Mouse (Mus musculus): ENCODE measurements around the gene Sdf4. TPM values are rescaled to one million over a fixed set of nuclear protein-coding genes. Genes with fewer than 3 reads are reported as not detected.

The Sdf4 gene
- polyA plus RNA-seq, 1 experiment from 2014 or later = 137 TPM

- H3K4me3 ChIP-seq (ENCODE audit: low read depth, low read length) = no peak overlapping the region
- H3K27me3 ChIP-seq (ENCODE audit: control insufficient read depth, insufficient read depth, low read length) = no peaks in the 10 kb centered on the region
- H3K9me3 ChIP-seq (replicated peaks; ENCODE audit: control insufficient read depth, low read length) = no peaks in the 10 kb centered on the region
- no peaks in the 10 kb centered on the region for H3K4me1 ChIP-seq (ENCODE audit: control insufficient read depth, insufficient read depth, low read length)
- WGBS = 57% methylated on average over 5 of the region's 5 CpGs
- DNase-seq (ENCODE audit: low spot score) = no peak
- no peaks in the 10 kb centered on the region for H3K36me3 ChIP-seq (replicated peaks; ENCODE audit: control insufficient read depth, insufficient read depth, low read depth, low read length)
- no peak for ATAC-seq (replicated peaks; ENCODE audit: insufficient number of reproducible peaks, low FRiP score, low TSS enrichment, low read depth)
- no peak overlapping the region for H3K4me2 ChIP-seq (ENCODE audit: low read depth, low read length)
- no peak overlapping the region for H3K9ac ChIP-seq (replicated peaks; ENCODE audit: low read length)
- H3K27ac ChIP-seq (replicated peaks; ENCODE audit: low read depth, low read length) = no peak overlapping the region
These were observed 52.1 kb downstream of the Sdf4 start for GRCm38 (mm10) chr4:156044754-156045153.

GRCm38 (mm10) chr4:156049779-156050178, 57.1 kb downstream of the Sdf4 start:
- DNase-seq (ENCODE audit: low spot score) = no peak
- Histone ChIP-seq H3K27ac (replicated peaks; ENCODE audit: low read depth, low read length) (no peak overlapping the region), H3K36me3 (replicated peaks; ENCODE audit: control insufficient read depth, insufficient read depth, low read depth, low read length) (no peaks in the 10 kb centered on the region), H3K27me3 (ENCODE audit: control insufficient read depth, insufficient read depth, low read length) (no peaks in the 10 kb centered on the region), H3K9ac (replicated peaks; ENCODE audit: low read length) (no peak overlapping the region), H3K4me1 (ENCODE audit: control insufficient read depth, insufficient read depth, low read length) (no peaks in the 10 kb centered on the region), H3K4me3 (ENCODE audit: low read depth, low read length) (no peak overlapping the region), H3K4me2 (ENCODE audit: low read depth, low read length) (no peak overlapping the region), H3K9me3 (replicated peaks; ENCODE audit: control insufficient read depth, low read length) (no peaks in the 10 kb centered on the region)
- 82% methylated on average over 3 of the region's 3 CpGs for WGBS
- ATAC-seq (replicated peaks; ENCODE audit: insufficient number of reproducible peaks, low FRiP score, low TSS enrichment, low read depth) = no peak

- Histone ChIP-seq H3K36me3 (replicated peaks; ENCODE audit: control insufficient read depth, insufficient read depth, low read depth, low read length) (no peaks in the 10 kb centered on the region), H3K9me3 (replicated peaks; ENCODE audit: control insufficient read depth, low read length) (no peaks in the 10 kb centered on the region), H3K4me1 (ENCODE audit: control insufficient read depth, insufficient read depth, low read length) (no peaks in the 10 kb centered on the region), H3K27me3 (ENCODE audit: control insufficient read depth, insufficient read depth, low read length) (no peaks in the 10 kb centered on the region), H3K27ac (replicated peaks; ENCODE audit: low read depth, low read length) (no peak overlapping the region), H3K4me2 (ENCODE audit: low read depth, low read length) (no peak overlapping the region), H3K9ac (replicated peaks; ENCODE audit: low read length) (no peak overlapping the region), H3K4me3 (ENCODE audit: low read depth, low read length) (no peak overlapping the region)
- DNase-seq (ENCODE audit: low spot score) (no peak), ATAC-seq (replicated peaks; ENCODE audit: insufficient number of reproducible peaks, low FRiP score, low TSS enrichment, low read depth) (no peak)
- 77% methylated on average over 6 of the region's 6 CpGs for WGBS
These were observed 57.8 kb downstream of the Sdf4 start for GRCm38 (mm10) chr4:156050391-156050980.

- H3K4me3 ChIP-seq (ENCODE audit: low read depth, low read length) = no peak overlapping the region
- H3K9me3 ChIP-seq (replicated peaks; ENCODE audit: control insufficient read depth, low read length) = no peaks in the 10 kb centered on the region
- H3K36me3 ChIP-seq (replicated peaks; ENCODE audit: control insufficient read depth, insufficient read depth, low read depth, low read length) = no peaks in the 10 kb centered on the region
- DNase-seq (ENCODE audit: low spot score) = no peak
- H3K4me2 ChIP-seq (ENCODE audit: low read depth, low read length) = no peak overlapping the region
- H3K4me1 ChIP-seq (ENCODE audit: control insufficient read depth, insufficient read depth, low read length) = no peaks in the 10 kb centered on the region
- no peak overlapping the region for H3K9ac ChIP-seq (replicated peaks; ENCODE audit: low read length)
- no peaks in the 10 kb centered on the region for H3K27me3 ChIP-seq (ENCODE audit: control insufficient read depth, insufficient read depth, low read length)
- H3K27ac ChIP-seq (replicated peaks; ENCODE audit: low read depth, low read length) = no peak overlapping the region
- 78% methylated on average over 4 of the region's 4 CpGs for WGBS
- no peak for ATAC-seq (replicated peaks; ENCODE audit: insufficient number of reproducible peaks, low FRiP score, low TSS enrichment, low read depth)
These were observed 60.4 kb downstream of the Sdf4 start for GRCm38 (mm10) chr4:156053113-156053512.

GRCm38 (mm10) chr4:156054130-156054529, 61.5 kb downstream of the Sdf4 start:
- Histone ChIP-seq H3K27me3 (ENCODE audit: control insufficient read depth, insufficient read depth, low read length) (no peaks in the 10 kb centered on the region), H3K4me3 (ENCODE audit: low read depth, low read length) (no peak overlapping the region), H3K9me3 (replicated peaks; ENCODE audit: control insufficient read depth, low read length) (no peaks in the 10 kb centered on the region), H3K4me1 (ENCODE audit: control insufficient read depth, insufficient read depth, low read length) (no peaks in the 10 kb centered on the region), H3K9ac (replicated peaks; ENCODE audit: low read length) (no peak overlapping the region), H3K27ac (replicated peaks; ENCODE audit: low read depth, low read length) (no peak overlapping the region), H3K36me3 (replicated peaks; ENCODE audit: control insufficient read depth, insufficient read depth, low read depth, low read length) (no peaks in the 10 kb centered on the region), H3K4me2 (ENCODE audit: low read depth, low read length) (no peak overlapping the region)
- DNase-seq (ENCODE audit: low spot score) (no peak), ATAC-seq (replicated peaks; ENCODE audit: insufficient number of reproducible peaks, low FRiP score, low TSS enrichment, low read depth) (no peak)
- WGBS = 83% methylated on average over 4 of the region's 4 CpGs

GRCm38 (mm10) chr4:156054606-156055005, 61.9 kb downstream of the Sdf4 start:
- Histone ChIP-seq H3K9ac (replicated peaks; ENCODE audit: low read length) (no peak overlapping the region), H3K9me3 (replicated peaks; ENCODE audit: control insufficient read depth, low read length) (no peaks in the 10 kb centered on the region), H3K4me1 (ENCODE audit: control insufficient read depth, insufficient read depth, low read length) (no peaks in the 10 kb centered on the region), H3K36me3 (replicated peaks; ENCODE audit: control insufficient read depth, insufficient read depth, low read depth, low read length) (no peaks in the 10 kb centered on the region), H3K4me3 (ENCODE audit: low read depth, low read length) (no peak overlapping the region), H3K4me2 (ENCODE audit: low read depth, low read length) (no peak overlapping the region), H3K27me3 (ENCODE audit: control insufficient read depth, insufficient read depth, low read length) (no peaks in the 10 kb centered on the region), H3K27ac (replicated peaks; ENCODE audit: low read depth, low read length) (no peak overlapping the region)
- ATAC-seq (replicated peaks; ENCODE audit: insufficient number of reproducible peaks, low FRiP score, low TSS enrichment, low read depth) (no peak), DNase-seq (ENCODE audit: low spot score) (no peak)
- WGBS = 93% methylated on average over 6 of the region's 6 CpGs

- Histone ChIP-seq H3K4me3 (ENCODE audit: low read depth, low read length) (no peak overlapping the region), H3K27ac (replicated peaks; ENCODE audit: low read depth, low read length) (no peak overlapping the region), H3K9ac (replicated peaks; ENCODE audit: low read length) (no peak overlapping the region), H3K4me2 (ENCODE audit: low read depth, low read length) (no peak overlapping the region), H3K27me3 (ENCODE audit: control insufficient read depth, insufficient read depth, low read length) (no peaks in the 10 kb centered on the region), H3K36me3 (replicated peaks; ENCODE audit: control insufficient read depth, insufficient read depth, low read depth, low read length) (no peaks in the 10 kb centered on the region), H3K9me3 (replicated peaks; ENCODE audit: control insufficient read depth, low read length) (no peaks in the 10 kb centered on the region), H3K4me1 (ENCODE audit: control insufficient read depth, insufficient read depth, low read length) (no peaks in the 10 kb centered on the region)
- ATAC-seq (replicated peaks; ENCODE audit: insufficient number of reproducible peaks, low FRiP score, low TSS enrichment, low read depth) (no peak), DNase-seq (ENCODE audit: low spot score) (no peak)
- WGBS = 87% methylated on average over 5 of the region's 5 CpGs
These were observed 62.5 kb downstream of the Sdf4 start for GRCm38 (mm10) chr4:156055173-156055572.

GRCm38 (mm10) chr4:156057702-156058101, 65.0 kb downstream of the Sdf4 start:
- Histone ChIP-seq H3K4me3 (ENCODE audit: low read depth, low read length) (peak overlapping the region; percentile 7; the same call in 1 of the 2 replicates), H3K27ac (replicated peaks; ENCODE audit: low read depth, low read length) (no peak overlapping the region), H3K9me3 (replicated peaks; ENCODE audit: control insufficient read depth, low read length) (no peaks in the 10 kb centered on the region), H3K4me2 (ENCODE audit: low read depth, low read length) (peak overlapping the region; percentile 13), H3K4me1 (ENCODE audit: control insufficient read depth, insufficient read depth, low read length) (no peaks in the 10 kb centered on the region), H3K27me3 (ENCODE audit: control insufficient read depth, insufficient read depth, low read length) (no peaks in the 10 kb centered on the region), H3K9ac (replicated peaks; ENCODE audit: low read length) (peak overlapping the region; percentile 7; the same call in 1 of the 2 replicates), H3K36me3 (replicated peaks; ENCODE audit: control insufficient read depth, insufficient read depth, low read depth, low read length) (no peaks in the 10 kb centered on the region)
- ATAC-seq (replicated peaks; ENCODE audit: insufficient number of reproducible peaks, low FRiP score, low TSS enrichment, low read depth) = no peak
- 49% methylated on average over 10 of the region's 10 CpGs for WGBS
- no peak for DNase-seq (ENCODE audit: low spot score)

Measured in embryonic facial prominence, embryonic 11.5 days (tissue).